Mouse (Mus musculus) limb, embryonic 14.5 days (tissue): ENCODE data around the gene Ddx39b. TPM values are rescaled to one million over a fixed set of nuclear protein-coding genes. Genes with fewer than 3 reads are reported as not detected.

Source experiments
- ATAC-seq: fragments of 200-750 bp; cut with Nextera tagmentation; 2 replicates; pipeline ENCODE4 v1.8.0; 2017; ENCODE audit warnings: low read depth, moderate number of reproducible peaks, moderate TSS enrichment; ENCODE audit not compliant: low FRiP score
- DNase-seq: peaks from one replicate; pipeline ENCODE4 v3.0.0-alpha.2; 2015; ENCODE audit warnings: low spot score
- H3K27ac ChIP-seq: fragments of 300-500 bp; sonication (generic); replicated peaks from 2 replicates; pipeline ENCODE4 v1.5.1; 2014; ENCODE audit warnings: low read depth, mild to moderate bottlenecking, low read length, moderate library complexity, mixed read lengths
- H3K27me3 ChIP-seq: fragments of 300-500 bp; sonication (generic); 2 replicates; pipeline ENCODE4 v1.6.1; 2014; ENCODE audit warnings: low read length, mixed read lengths; ENCODE audit not compliant: control insufficient read depth, insufficient read depth
- H3K36me3 ChIP-seq: fragments of 300-500 bp; sonication (generic); 2 replicates; pipeline ENCODE4 v1.6.1; 2014; ENCODE audit warnings: mild to moderate bottlenecking, low read length, moderate library complexity, mixed read lengths; ENCODE audit not compliant: control insufficient read depth, insufficient read depth
- H3K4me1 ChIP-seq: fragments of 300-500 bp; sonication (generic); 2 replicates; pipeline ENCODE4 v1.6.1; 2014; ENCODE audit warnings: antibody characterized with exemption, low read length, mixed read lengths; ENCODE audit not compliant: control insufficient read depth, insufficient read depth
- H3K4me2 ChIP-seq: fragments of 300-500 bp; sonication (generic); replicated peaks from 2 replicates; pipeline ENCODE4 v1.6.1; 2014; ENCODE audit warnings: low read depth, mild to moderate bottlenecking, low read length, moderate library complexity; ENCODE audit not compliant: severe bottlenecking
- H3K4me3 ChIP-seq: fragments of 300-500 bp; sonication (generic); replicated peaks from 2 replicates; pipeline ENCODE4 v1.5.1; 2014; ENCODE audit warnings: low read length
- H3K9ac ChIP-seq: fragments of 300-500 bp; sonication (generic); 2 replicates; pipeline ENCODE4 v1.6.1; 2014; ENCODE audit warnings: mild to moderate bottlenecking, low read depth, low read length, moderate library complexity; ENCODE audit not compliant: severe bottlenecking
- H3K9me3 ChIP-seq: fragments of 300-500 bp; sonication (generic); 2 replicates; pipeline ENCODE4 v1.6.1; 2016; ENCODE audit warnings: low read length; ENCODE audit not compliant: control insufficient read depth
- POLR2A ChIP-seq: fragments of 200-500 bp; IDR thresholded peaks from 2 replicates; pipeline ENCODE4 v1.8.0; 2012; ENCODE audit warnings: inconsistent platforms, mild to moderate bottlenecking, moderate library complexity, borderline replicate concordance; ENCODE audit not compliant: insufficient read depth, insufficient read length; ENCODE audit errors: extremely low read depth
- WGBS: fragments of 180-500 bp; shearing (Covaris S2); extraction: QIAGEN DNeasy Blood & Tissue Kit; methylation state at CpG from one replicate; pipeline ENCODE4 v1.1.7; 2014; 5-methylcytosine and 5-hydroxymethylcytosine counted together
- polyA plus RNA-seq, 2 experiments: library from polyadenylated mRNA; depleted of rRNA in 1 of 2; stranded (reverse) in 1 of 2; unstranded in 1 of 2; fragments of >200 nt; fragmentation: Nextera tagmentation in 1 of 2; extraction: Ambion mirVana in 1 of 2; gene quantifications; 2 replicates each; pipeline versions ENCODE4 v1.2.1 to v1.2.3; 2012 to 2014

Ddx39b gene
- polyA plus RNA-seq, 2 experiments: 416 to 877 TPM

GRCm38 (mm10) chr17:35195631-35196320, 45.8 kb upstream of the Ddx39b start:
- H3K4me2 ChIP-seq: peak overlapping the region; percentile 62
- 1% methylated on average over 63 of the region's 66 CpGs for WGBS
- DNase-seq (peak; percentile 74), ATAC-seq (peak; percentile 75)
- peaks cover 4% of the 10 kb centered on the region; the same call in 1 of the 2 replicates for H3K4me1 ChIP-seq
- TF ChIP-seq POLR2A: no peak
- H3K4me3 ChIP-seq: peak overlapping the region; percentile 40
- peaks cover 21% of the 10 kb centered on the region for H3K27me3 ChIP-seq
- H3K9me3 ChIP-seq: no peaks in the 10 kb centered on the region
- H3K9ac ChIP-seq: peak overlapping the region; percentile 40; the same call in 1 of the 2 replicates
- H3K36me3 ChIP-seq: no peaks in the 10 kb centered on the region
- no peak overlapping the region for H3K27ac ChIP-seq

GRCm38 (mm10) chr17:35196321-35196641, 45.3 kb upstream of the Ddx39b start:
- H3K27me3 ChIP-seq: peaks cover 21% of the 10 kb centered on the region
- H3K4me2 ChIP-seq: peak overlapping the region; percentile 62
- ATAC-seq (no peak), DNase-seq (no peak)
- no peak overlapping the region for H3K9ac ChIP-seq
- H3K4me1 ChIP-seq: peaks cover 4% of the 10 kb centered on the region; the same call in 1 of the 2 replicates
- TF ChIP-seq POLR2A: no peak
- H3K4me3 ChIP-seq: peak overlapping the region; percentile 40
- H3K9me3 ChIP-seq: no peaks in the 10 kb centered on the region
- no peaks in the 10 kb centered on the region for H3K36me3 ChIP-seq
- no peak overlapping the region for H3K27ac ChIP-seq
- WGBS: 31% methylated on average over 9 of the region's 9 CpGs

- ATAC-seq (no peak), DNase-seq (no peak)
- Histone ChIP-seq H3K4me1 (peaks cover 4% of the 10 kb centered on the region; the same call in 1 of the 2 replicates), H3K4me3 (no peak overlapping the region), H3K27ac (no peak overlapping the region), H3K36me3 (no peaks in the 10 kb centered on the region), H3K9me3 (no peaks in the 10 kb centered on the region), H3K4me2 (no peak overlapping the region), H3K27me3 (peaks cover 21% of the 10 kb centered on the region), H3K9ac (no peak overlapping the region)
- 33% methylated on average over 4 of the region's 6 CpGs for WGBS
- no peak for TF ChIP-seq POLR2A
Observed at GRCm38 (mm10) chr17:35197126-35197525, 44.4 kb upstream of the Ddx39b start.

- H3K4me3 ChIP-seq: no peak overlapping the region
- no peak overlapping the region for H3K27ac ChIP-seq
- TF ChIP-seq POLR2A: no peak
- H3K9me3 ChIP-seq: no peaks in the 10 kb centered on the region
- ATAC-seq (no peak), DNase-seq (no peak)
- 53% methylated on average over 7 of the region's 7 CpGs for WGBS
- no peaks in the 10 kb centered on the region for H3K36me3 ChIP-seq
- H3K4me2 ChIP-seq: no peak overlapping the region
- peaks cover 4% of the 10 kb centered on the region; the same call in 1 of the 2 replicates for H3K4me1 ChIP-seq
- no peak overlapping the region for H3K9ac ChIP-seq
- peaks cover 21% of the 10 kb centered on the region for H3K27me3 ChIP-seq
Observed at GRCm38 (mm10) chr17:35198029-35198428, 43.5 kb upstream of the Ddx39b start.

- Histone ChIP-seq H3K9me3 (no peaks in the 10 kb centered on the region), H3K4me2 (no peak overlapping the region), H3K4me1 (peaks cover 4% of the 10 kb centered on the region; the same call in 1 of the 2 replicates), H3K27me3 (peaks cover 21% of the 10 kb centered on the region), H3K36me3 (no peaks in the 10 kb centered on the region), H3K4me3 (no peak overlapping the region), H3K27ac (no peak overlapping the region), H3K9ac (no peak overlapping the region)
- TF ChIP-seq POLR2A: no peak
- ATAC-seq: no peak
- DNase-seq: no peak
- 22% methylated on average over 8 of the region's 8 CpGs for WGBS
Observed at GRCm38 (mm10) chr17:35198946-35199345, 42.6 kb upstream of the Ddx39b start.
